Mouse (Mus musculus) mouse embryonic stem cell (cell line): ENCODE measurements at regions not wholly inside any gene's neighbourhood (a gene's known extent, or its start where the extent isn't known, plus 50 kb on each side); places are given as distances from the start of the nearest gene placed in this dataset.

Experiments
- in situ Hi-C, 2 experiments: fragments of 300-500 bp; cut with MboI; formaldehyde crosslinking; loops; 1 replicate in 1 of 2; 3 replicates in 1 of 2; pipeline ENCODE4 v1.14.3; 2019 to 2020; ENCODE audit warnings: low sequenced_read_pairs in 2 of 2, low pct_unique_long_range_greater_than_20kb in 1 of 2, mixed read lengths in 1 of 2; ENCODE audit not compliant: unreplicated experiment in 1 of 2

- in situ Hi-C loops, result no loop called here
These were observed 96.5 kb upstream of the Mgmt start for GRCm38 (mm10) chr7:136797780-136798435.

DNA sequence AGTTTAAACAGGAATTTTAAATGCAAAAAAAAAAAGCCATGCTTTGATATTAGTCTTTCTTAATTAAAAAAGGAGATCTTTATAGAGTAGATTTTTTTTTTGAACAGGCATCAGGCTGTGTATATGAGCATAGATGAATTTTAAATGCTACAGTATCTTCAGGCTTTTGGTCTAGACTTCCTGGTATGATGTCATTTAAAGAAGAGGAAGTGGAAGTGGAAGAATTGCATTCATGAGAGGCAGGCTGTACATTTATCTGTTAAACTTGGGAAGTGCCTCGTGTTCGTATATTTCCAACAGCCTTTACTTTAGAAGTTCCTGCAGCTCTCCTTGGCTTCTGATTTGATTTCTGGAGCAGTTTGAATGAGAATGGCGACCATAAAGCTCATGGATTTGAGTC is 95.8 kb upstream of the Mgmt start:
- in situ Hi-C loops, result no loop called here

DNA sequence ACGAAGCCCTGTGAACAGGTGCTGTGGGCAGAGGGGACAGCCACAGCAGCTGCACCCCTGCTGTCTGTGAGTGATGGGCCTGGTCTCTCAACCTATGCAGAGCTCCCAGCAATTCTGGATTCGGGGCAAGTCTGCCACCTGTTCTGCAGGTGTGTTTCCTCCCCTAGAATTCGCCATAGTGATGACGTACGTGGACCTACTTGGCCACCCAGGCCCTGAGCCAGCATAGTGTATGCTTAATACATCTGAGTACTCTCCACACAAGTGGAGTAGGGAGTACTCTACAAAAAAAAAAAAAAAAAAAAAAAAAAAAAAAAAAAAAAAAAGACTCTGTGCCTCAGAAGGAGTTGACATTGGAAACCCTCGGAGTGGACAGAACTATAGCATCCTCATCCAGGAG is 87.3 kb upstream of the Mgmt start:
- in situ Hi-C loops, result no loop called here

DNA sequence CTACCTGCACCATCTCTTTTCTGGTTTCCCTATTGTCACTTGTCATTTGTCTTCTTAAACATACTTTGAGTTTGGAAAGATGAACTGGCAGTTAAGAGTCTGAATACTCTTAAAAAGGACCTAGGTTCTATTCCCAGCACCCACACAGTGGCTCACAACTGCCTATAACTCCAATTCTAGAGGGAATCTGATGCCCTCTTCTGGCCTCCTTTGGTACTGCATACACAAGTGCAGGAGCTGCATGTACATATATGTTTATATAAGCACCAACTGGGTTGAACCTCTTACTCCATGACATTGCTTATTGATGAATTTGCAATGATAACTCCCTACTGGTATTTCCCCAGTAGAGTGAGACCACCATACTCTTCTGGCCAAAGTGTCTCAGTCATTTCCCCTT is 86.4 kb upstream of the Mgmt start:
- in situ Hi-C loops, result no loop called here

- in situ Hi-C loops, result no loop called here
These were observed 84.8 kb upstream of the Mgmt start for GRCm38 (mm10) chr7:136809576-136809975.

- in situ Hi-C loops, result no loop called here
These were observed 80.6 kb upstream of the Mgmt start for GRCm38 (mm10) chr7:136813691-136814325.

DNA sequence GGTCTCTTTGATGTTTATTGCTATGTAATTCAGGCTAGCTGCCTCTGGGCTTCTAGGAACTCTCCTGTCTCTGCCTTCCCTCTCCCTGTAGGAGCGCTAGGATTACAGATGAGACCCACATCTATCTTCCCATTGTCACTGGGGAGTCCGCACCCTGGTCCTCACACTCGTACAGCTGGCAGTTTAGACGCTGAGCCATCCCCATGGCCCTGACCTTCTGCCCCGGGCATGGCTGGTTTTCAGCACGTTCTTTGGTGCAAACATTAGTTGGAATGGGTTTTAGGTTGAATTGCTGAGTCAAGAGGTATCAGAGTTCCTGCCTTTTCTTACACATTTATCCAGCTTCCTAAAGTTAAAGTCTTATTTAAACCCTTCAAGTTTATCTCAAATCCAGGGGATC is 79.7 kb upstream of the Mgmt start:
- in situ Hi-C loops, result no loop called here

GRCm38 (mm10) chr7:136820291-136820690 is 74.1 kb upstream of the Mgmt start:
- in situ Hi-C loops, result no loop called here

GRCm38 (mm10) chr7:136825647-136826046 is 68.8 kb upstream of the Mgmt start:
- in situ Hi-C loops, result no loop called here

- in situ Hi-C loops, result no loop called here
These were observed 64.6 kb upstream of the Mgmt start for GRCm38 (mm10) chr7:136829621-136830313.

GRCm38 (mm10) chr7:136832419-136832818 is 62.0 kb upstream of the Mgmt start:
- in situ Hi-C loops, result no loop called here

GRCm38 (mm10) chr7:136838971-136839370 is 55.4 kb upstream of the Mgmt start:
- in situ Hi-C loops, result no loop called here

DNA sequence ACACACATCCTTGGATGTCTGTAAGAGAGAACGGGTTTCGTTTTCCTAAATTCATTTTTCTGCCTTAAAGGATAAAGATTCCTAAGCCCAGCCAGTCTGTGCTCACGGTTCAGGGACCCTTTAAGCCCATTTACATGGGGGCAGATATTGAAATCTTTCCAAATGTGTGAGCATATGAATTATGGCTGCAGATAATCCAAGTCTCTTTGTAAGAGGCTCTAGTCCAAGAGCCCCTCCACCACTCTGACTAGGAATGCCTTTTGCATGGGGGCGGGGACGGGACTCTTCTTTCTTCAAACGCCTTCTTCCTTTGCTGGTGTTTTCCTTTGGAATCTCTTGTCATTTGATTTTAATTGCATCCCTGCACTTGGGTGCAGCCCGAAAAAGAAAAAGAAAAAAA is 54.2 kb upstream of the Mgmt start:
- in situ Hi-C loops, result no loop called here

- in situ Hi-C loops, result no loop called here
These were observed 51.7 kb upstream of the Mgmt start for GRCm38 (mm10) chr7:136842751-136843150.

- in situ Hi-C loops, result no loop called here
These were observed 50.1 kb upstream of the Mgmt start for GRCm38 (mm10) chr7:136844282-136844681.
